Mouse (Mus musculus) layer of hippocampus, postnatal 14 days (tissue): ENCODE measurements at regions not wholly inside any gene's neighbourhood (a gene's known extent, or its start where the extent isn't known, plus 50 kb on each side); places are given as distances from the start of the nearest gene placed in this dataset.

Experiments
- DNase-seq, 2 experiments: peaks; one replicate each; pipeline ENCODE4 v3.0.0; 2021 to 2022; ENCODE audit warnings: low spot score in 2 of 2, mixed read lengths in 1 of 2

GRCm38 (mm10) chr8:75353786-75354185 lies 52.6 kb downstream of the Gm10358 start:
- DNase-seq, result peak in 1 of 2 experiments; percentile 30

- DNase-seq, result no peak
Observed at GRCm38 (mm10) chr8:75350141-75350540, 56.2 kb downstream of the Gm10358 start.

GRCm38 (mm10) chr8:75348047-75348446 lies 58.3 kb downstream of the Gm10358 start:
- DNase-seq, result no peak

- DNase-seq, result no peak
Observed at GRCm38 (mm10) chr8:75320614-75321013, 85.8 kb downstream of the Gm10358 start.

- no peak for DNase-seq
Observed at GRCm38 (mm10) chr8:75318526-75318925, 87.9 kb downstream of the Gm10358 start.

GRCm38 (mm10) chr8:75315886-75316285 lies 90.5 kb downstream of the Gm10358 start:
- peak; percentile 36 to 52 for DNase-seq

GRCm38 (mm10) chr8:75309463-75309862 lies 95.7 kb downstream of the Rasd2 start:
- DNase-seq, result no peak

- no peak for DNase-seq
Observed at GRCm38 (mm10) chr8:75291921-75292320, 78.2 kb downstream of the Rasd2 start.

- DNase-seq, result no peak
Observed at GRCm38 (mm10) chr8:75289933-75290332, 76.2 kb downstream of the Rasd2 start.
